Mouse (Mus musculus): ENCODE measurements at regions not wholly inside any gene's neighbourhood (a gene's known extent, or its start where the extent isn't known, plus 50 kb on each side); places are given as distances from the start of the nearest gene placed in this dataset.

DNA sequence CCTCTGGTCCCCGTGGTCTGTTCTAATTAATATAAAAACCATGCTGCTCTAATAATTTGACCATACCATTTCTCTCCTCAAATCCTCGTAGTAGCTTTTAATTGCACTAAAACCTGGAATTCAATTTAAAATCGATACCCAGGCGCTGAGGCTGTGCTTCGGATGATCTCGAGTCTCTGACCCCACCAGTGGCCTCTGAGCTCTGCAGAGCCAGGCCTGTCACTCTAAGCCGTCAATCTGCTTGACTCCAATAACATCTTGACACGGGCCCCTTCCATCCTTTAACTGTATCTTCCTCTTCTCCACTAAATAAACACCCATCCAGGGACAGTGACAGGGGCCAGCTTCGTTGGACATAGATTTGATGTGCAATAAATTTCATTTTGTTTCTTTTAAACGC is 86.2 kb upstream of the Col1a2 start:
- no peaks in the 10 kb centered on the region for H3K36me3 ChIP-seq (ENCODE audit: insufficient read depth)
- no peaks in the 10 kb centered on the region for H3K9me3 ChIP-seq (ENCODE audit: low read length)
- no peak overlapping the region for H3K4me2 ChIP-seq (ENCODE audit: low read depth)
- H3K27ac ChIP-seq (ENCODE audit: low read depth, low read length): no peak overlapping the region
- no peak for ATAC-seq
- no peaks in the 10 kb centered on the region for H3K4me1 ChIP-seq (ENCODE audit: insufficient read depth)
- no peaks in the 10 kb centered on the region for H3K27me3 ChIP-seq (ENCODE audit: insufficient read depth, low read length)
- 62% methylated on average over 10 of the region's 10 CpGs for WGBS
- DNase-seq: no peak
- no peak overlapping the region for H3K9ac ChIP-seq
- no peak for TF ChIP-seq CTCF (IDR thresholded peaks at IDR 0.05; ENCODE audit: low read depth)
- H3K4me3 ChIP-seq (ENCODE audit: low read depth, low read length): no peak overlapping the region

DNA sequence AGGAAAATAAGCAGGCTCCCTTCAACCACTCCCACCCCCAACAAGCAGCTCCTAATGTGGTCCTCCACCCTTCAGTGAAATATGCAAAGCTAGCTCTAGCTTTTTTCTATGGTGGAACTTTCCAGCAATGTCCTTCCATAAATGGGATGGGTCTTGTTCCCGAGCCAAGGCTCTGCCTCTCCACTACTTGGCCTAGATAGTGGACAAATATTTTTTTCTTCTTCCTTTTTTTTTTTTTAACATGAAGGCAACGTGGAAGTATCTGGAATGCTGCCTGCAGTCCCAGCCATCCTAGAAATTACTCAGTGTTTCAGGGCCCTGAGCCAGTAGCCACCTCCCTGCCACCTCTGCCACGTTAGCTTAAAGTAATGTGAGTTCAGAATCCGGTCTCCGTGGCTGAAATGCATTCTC is 85.7 kb upstream of the Col1a2 start:
- DNase-seq: no peak
- no peak overlapping the region for H3K9ac ChIP-seq
- H3K27me3 ChIP-seq (ENCODE audit: insufficient read depth, low read length): no peaks in the 10 kb centered on the region
- H3K4me2 ChIP-seq (ENCODE audit: low read depth): no peak overlapping the region
- H3K4me3 ChIP-seq (ENCODE audit: low read depth, low read length): no peak overlapping the region
- no peaks in the 10 kb centered on the region for H3K9me3 ChIP-seq (ENCODE audit: low read length)
- no peaks in the 10 kb centered on the region for H3K36me3 ChIP-seq (ENCODE audit: insufficient read depth)
- ATAC-seq: no peak
- H3K4me1 ChIP-seq (ENCODE audit: insufficient read depth): no peaks in the 10 kb centered on the region
- no peak overlapping the region for H3K27ac ChIP-seq (ENCODE audit: low read depth, low read length)
- WGBS: 71% methylated on average over 5 of the region's 5 CpGs
- TF ChIP-seq CTCF (IDR thresholded peaks at IDR 0.05; ENCODE audit: low read depth): no peak

DNA sequence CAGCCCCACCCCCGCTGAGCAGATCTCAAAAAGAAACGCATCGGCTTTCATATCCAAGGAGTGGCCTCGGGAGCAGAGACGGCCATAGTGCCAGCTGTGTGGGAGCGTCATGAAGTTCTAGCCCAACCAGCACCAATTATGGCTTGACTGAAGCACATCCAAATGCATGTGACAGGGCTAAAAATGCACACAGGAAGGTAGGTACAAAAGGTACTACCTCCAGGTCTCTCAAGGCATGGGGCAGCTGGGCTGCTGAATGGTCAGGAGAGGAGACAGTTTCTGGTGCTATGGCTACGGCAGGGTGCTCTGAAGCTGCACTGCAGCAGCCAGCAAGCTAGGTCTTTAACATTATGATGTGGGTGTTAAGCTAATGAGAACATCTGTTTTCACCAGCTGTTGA is 83.1 kb upstream of the Col1a2 start:
- Histone ChIP-seq H3K27ac (ENCODE audit: low read depth, low read length) (no peak overlapping the region), H3K4me2 (ENCODE audit: low read depth) (no peak overlapping the region; the same call in 1 of the 2 replicates), H3K27me3 (ENCODE audit: insufficient read depth, low read length) (no peaks in the 10 kb centered on the region), H3K36me3 (ENCODE audit: insufficient read depth) (no peaks in the 10 kb centered on the region), H3K4me1 (ENCODE audit: insufficient read depth) (no peaks in the 10 kb centered on the region), H3K9ac (no peak overlapping the region), H3K9me3 (ENCODE audit: low read length) (no peaks in the 10 kb centered on the region), H3K4me3 (ENCODE audit: low read depth, low read length) (no peak overlapping the region)
- no peak for TF ChIP-seq CTCF (IDR thresholded peaks at IDR 0.05; ENCODE audit: low read depth)
- ATAC-seq (no peak), DNase-seq (no peak)
- WGBS: 85% methylated on average over 7 of the region's 7 CpGs

DNA sequence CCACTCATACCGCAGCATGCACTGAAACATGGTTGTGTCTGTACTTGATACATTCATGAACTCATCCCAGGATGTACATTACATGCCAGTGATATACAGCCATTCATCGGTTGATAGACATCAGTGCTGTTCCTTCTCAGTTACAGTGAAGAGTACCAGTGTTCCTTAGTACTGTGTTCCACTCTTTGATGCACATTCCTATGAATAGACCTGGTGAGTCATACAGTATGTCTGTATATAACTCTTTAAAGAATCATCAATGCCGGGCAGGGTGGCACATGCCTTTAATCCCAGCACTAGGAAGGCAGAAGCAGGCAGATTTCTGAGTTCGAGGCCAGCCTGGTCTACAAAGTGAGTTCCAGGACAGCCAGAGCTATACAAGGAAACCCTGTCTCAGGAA is 77.5 kb upstream of the Col1a2 start:
- DNase-seq: no peak
- no peaks in the 10 kb centered on the region for H3K36me3 ChIP-seq (ENCODE audit: insufficient read depth)
- H3K4me3 ChIP-seq (ENCODE audit: low read depth, low read length): no peak overlapping the region
- no peaks in the 10 kb centered on the region for H3K9me3 ChIP-seq (ENCODE audit: low read length)
- no peak overlapping the region for H3K4me2 ChIP-seq (ENCODE audit: low read depth)
- no peaks in the 10 kb centered on the region for H3K27me3 ChIP-seq (ENCODE audit: insufficient read depth, low read length)
- no peak for TF ChIP-seq CTCF (IDR thresholded peaks at IDR 0.05; ENCODE audit: low read depth)
- no peak overlapping the region for H3K27ac ChIP-seq (ENCODE audit: low read depth, low read length)
- 96% methylated on average over 4 of the region's 4 CpGs for WGBS
- H3K9ac ChIP-seq: no peak overlapping the region
- no peak for ATAC-seq
- no peaks in the 10 kb centered on the region for H3K4me1 ChIP-seq (ENCODE audit: insufficient read depth)

DNA sequence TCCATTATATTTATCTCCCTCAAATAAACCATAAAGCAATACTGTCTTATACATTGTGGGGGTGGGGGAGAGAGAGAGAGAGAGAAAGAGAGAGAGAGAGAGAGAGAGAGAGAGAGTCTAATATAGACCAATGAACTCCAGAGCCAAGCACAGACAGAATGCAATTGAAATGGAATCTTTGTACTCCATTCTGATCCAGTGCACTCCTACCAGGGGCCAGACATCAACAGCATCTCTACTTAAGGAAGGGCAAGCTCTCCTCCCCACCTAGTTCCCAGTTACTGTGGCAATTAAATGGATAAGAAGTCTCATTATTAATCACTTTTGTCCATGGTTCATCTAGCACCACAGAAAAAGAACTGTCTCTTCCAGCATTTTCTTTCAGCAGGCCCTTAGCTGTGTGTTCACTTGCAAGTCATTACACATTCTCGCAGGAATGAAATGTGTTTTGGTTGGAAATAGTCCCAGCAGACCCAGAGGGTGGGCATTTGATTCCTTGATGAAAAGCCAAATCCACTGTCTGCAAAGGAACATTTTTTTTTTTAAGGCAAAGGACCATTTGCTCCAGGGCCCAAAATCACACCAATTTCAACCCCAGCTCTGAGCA is 73.8 kb upstream of the Col1a2 start:
- Histone ChIP-seq H3K27me3 (ENCODE audit: insufficient read depth, low read length) (no peaks in the 10 kb centered on the region), H3K36me3 (ENCODE audit: insufficient read depth) (no peaks in the 10 kb centered on the region), H3K4me3 (ENCODE audit: low read depth, low read length) (no peak overlapping the region), H3K4me2 (ENCODE audit: low read depth) (no peak overlapping the region), H3K9ac (no peak overlapping the region), H3K4me1 (ENCODE audit: insufficient read depth) (no peaks in the 10 kb centered on the region), H3K27ac (ENCODE audit: low read depth, low read length) (no peak overlapping the region), H3K9me3 (ENCODE audit: low read length) (no peaks in the 10 kb centered on the region)
- peak; percentile 55 for DNase-seq
- ATAC-seq: peak; percentile 47; the same call in 1 of the 2 replicates
- no peak for TF ChIP-seq CTCF (IDR thresholded peaks at IDR 0.05; ENCODE audit: low read depth)
- WGBS: 25% methylated on average over 1 of the region's 1 CpGs

DNA sequence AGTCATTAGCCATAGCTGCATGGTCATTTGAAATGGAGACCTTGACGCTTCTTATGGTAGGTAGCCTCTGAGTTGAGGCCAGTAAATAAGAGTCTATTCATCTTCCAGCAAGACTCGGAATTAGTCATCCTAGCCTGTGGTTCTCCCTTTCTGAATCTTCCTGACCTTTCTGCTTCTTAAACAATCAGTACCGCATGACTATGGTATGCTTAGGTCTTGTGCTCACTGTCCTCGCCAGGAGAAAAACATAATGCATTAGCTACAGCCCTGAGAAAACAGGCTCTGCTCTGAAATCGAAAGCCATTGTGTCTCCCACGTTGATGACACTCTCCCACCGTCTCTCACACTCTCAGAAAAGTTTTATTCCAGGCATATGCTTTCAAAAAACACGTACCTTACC is 72.4 kb upstream of the Col1a2 start:
- WGBS: 87% methylated on average over 8 of the region's 8 CpGs
- Histone ChIP-seq H3K36me3 (ENCODE audit: insufficient read depth) (no peaks in the 10 kb centered on the region), H3K9ac (no peak overlapping the region), H3K4me3 (ENCODE audit: low read depth, low read length) (no peak overlapping the region), H3K9me3 (ENCODE audit: low read length) (no peaks in the 10 kb centered on the region), H3K4me2 (ENCODE audit: low read depth) (no peak overlapping the region), H3K27me3 (ENCODE audit: insufficient read depth, low read length) (no peaks in the 10 kb centered on the region), H3K4me1 (ENCODE audit: insufficient read depth) (no peaks in the 10 kb centered on the region), H3K27ac (ENCODE audit: low read depth, low read length) (no peak overlapping the region)
- DNase-seq (no peak), ATAC-seq (no peak)
- TF ChIP-seq CTCF (IDR thresholded peaks at IDR 0.05; ENCODE audit: low read depth): no peak

DNA sequence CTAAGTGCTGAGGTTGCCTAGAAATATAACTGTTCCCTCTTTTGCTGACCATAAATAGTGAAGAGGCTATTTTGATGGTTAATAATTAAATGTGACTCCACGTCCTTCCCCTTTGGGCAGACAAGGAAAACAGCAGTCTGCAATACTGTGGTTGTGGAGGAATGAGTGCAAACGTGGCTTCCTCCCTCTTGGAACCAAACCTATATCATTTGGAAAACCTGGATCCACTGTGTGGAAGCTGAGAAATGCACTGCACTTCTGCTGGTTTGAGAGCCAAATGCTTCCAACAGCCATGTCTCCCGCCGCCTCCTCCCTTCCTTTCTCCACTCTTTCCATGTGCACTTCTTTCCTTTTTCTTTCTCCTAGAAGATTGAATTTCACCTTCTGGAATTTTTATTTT is 68.2 kb upstream of the Col1a2 start:
- no peak for ATAC-seq

More for the DNA sequence above, 68.2 kb upstream of the Col1a2 start:
- Histone ChIP-seq H3K4me3 (ENCODE audit: low read depth, low read length) (no peak overlapping the region), H3K9ac (no peak overlapping the region), H3K4me2 (ENCODE audit: low read depth) (no peak overlapping the region), H3K36me3 (ENCODE audit: insufficient read depth) (no peaks in the 10 kb centered on the region), H3K9me3 (ENCODE audit: low read length) (no peaks in the 10 kb centered on the region), H3K27ac (ENCODE audit: low read depth, low read length) (no peak overlapping the region), H3K4me1 (ENCODE audit: insufficient read depth) (no peaks in the 10 kb centered on the region), H3K27me3 (ENCODE audit: insufficient read depth, low read length) (no peaks in the 10 kb centered on the region)
- no peak for TF ChIP-seq CTCF (IDR thresholded peaks at IDR 0.05; ENCODE audit: low read depth)
- no peak for DNase-seq
- 82% methylated on average over 4 of the region's 4 CpGs for WGBS
